Mouse (Mus musculus) hindbrain, embryonic 14.5 days (tissue): ENCODE results near the gene Myo15. TPM values are rescaled to one million over a fixed set of nuclear protein-coding genes. Genes with fewer than 3 reads are reported as not detected.

Experiments used
- ATAC-seq: fragments of 200-750 bp; cut with Nextera tagmentation; 2 replicates; pipeline ENCODE4 v1.8.0; 2017; ENCODE audit warnings: moderate number of reproducible peaks, mild to moderate bottlenecking, moderate TSS enrichment, moderate library complexity; ENCODE audit not compliant: low FRiP score
- DNase-seq: peaks from one replicate; pipeline ENCODE4 v3.0.0-alpha.2; 2015; ENCODE audit warnings: low spot score
- H3K27ac ChIP-seq: fragments of 300-500 bp; sonication (generic); 2 replicates; pipeline ENCODE4 v1.5.1; 2014; ENCODE audit warnings: mild to moderate bottlenecking, moderate library complexity
- H3K27me3 ChIP-seq: fragments of 300-500 bp; sonication (generic); 2 replicates; pipeline ENCODE4 v1.6.1; 2014; ENCODE audit warnings: mild to moderate bottlenecking, low read length, mixed read lengths; ENCODE audit not compliant: control insufficient read depth, insufficient read depth
- H3K36me3 ChIP-seq: fragments of 300-500 bp; sonication (generic); replicated peaks from 2 replicates; pipeline ENCODE4 v1.6.1; 2014; ENCODE audit not compliant: control insufficient read depth, insufficient read depth
- H3K4me1 ChIP-seq: fragments of 300-500 bp; sonication (generic); replicated peaks from 2 replicates; pipeline ENCODE4 v1.6.1; 2014; ENCODE audit warnings: antibody characterized with exemption, low read length, mixed read lengths; ENCODE audit not compliant: control insufficient read depth, insufficient read depth
- H3K4me2 ChIP-seq: fragments of 300-500 bp; sonication (generic); replicated peaks from 2 replicates; pipeline ENCODE4 v1.6.1; 2014; ENCODE audit warnings: mild to moderate bottlenecking, moderate library complexity
- H3K4me3 ChIP-seq: fragments of 300-500 bp; sonication (generic); replicated peaks from 2 replicates; pipeline ENCODE4 v1.5.1; 2014; ENCODE audit warnings: mild to moderate bottlenecking, low read length
- H3K9ac ChIP-seq: fragments of 300-500 bp; sonication (generic); 2 replicates; pipeline ENCODE4 v1.6.1; 2014
- H3K9me3 ChIP-seq: fragments of 300-500 bp; sonication (generic); 2 replicates; pipeline ENCODE4 v1.6.1; 2016; ENCODE audit warnings: low read length; ENCODE audit not compliant: control insufficient read depth
- WGBS: fragments of 180-500 bp; shearing (Covaris S2); extraction: QIAGEN DNeasy Blood & Tissue Kit; methylation state at CpG from one replicate; pipeline ENCODE4 v1.1.7; 2014; 5-methylcytosine and 5-hydroxymethylcytosine counted together
- polyA plus RNA-seq: library from polyadenylated mRNA; unstranded; fragments of >200 nt; fragmentation: Nextera tagmentation; extraction: Ambion mirVana; gene quantifications from 2 replicates; pipeline ENCODE4 v1.2.1, GENCODE M21; 2014

Gene Myo15
- polyA plus RNA-seq, 1 experiment from 2014 or later = 0.31 TPM

DNA sequence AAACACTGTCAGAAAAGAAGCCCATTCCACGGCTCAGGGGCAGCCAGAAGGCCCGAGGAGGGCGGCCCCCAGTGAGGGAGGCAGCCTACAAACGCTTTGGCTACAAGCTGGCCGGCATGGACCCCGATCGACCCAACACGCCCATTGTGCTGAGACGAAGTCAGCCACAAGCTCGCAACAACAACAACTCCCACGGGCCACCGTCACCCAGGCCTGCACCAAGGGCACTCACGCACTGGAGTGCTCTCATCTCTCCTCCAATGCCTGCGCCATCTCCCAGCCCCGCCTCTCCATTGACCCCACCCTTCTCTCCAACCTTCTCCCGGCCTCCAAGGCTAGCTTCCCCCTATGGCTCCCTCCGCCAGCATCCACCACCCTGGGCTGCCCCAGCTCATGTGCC is 9.0 kb downstream of the Myo15 start:
- WGBS = 37% methylated on average over 17 of the region's 17 CpGs

DNA sequence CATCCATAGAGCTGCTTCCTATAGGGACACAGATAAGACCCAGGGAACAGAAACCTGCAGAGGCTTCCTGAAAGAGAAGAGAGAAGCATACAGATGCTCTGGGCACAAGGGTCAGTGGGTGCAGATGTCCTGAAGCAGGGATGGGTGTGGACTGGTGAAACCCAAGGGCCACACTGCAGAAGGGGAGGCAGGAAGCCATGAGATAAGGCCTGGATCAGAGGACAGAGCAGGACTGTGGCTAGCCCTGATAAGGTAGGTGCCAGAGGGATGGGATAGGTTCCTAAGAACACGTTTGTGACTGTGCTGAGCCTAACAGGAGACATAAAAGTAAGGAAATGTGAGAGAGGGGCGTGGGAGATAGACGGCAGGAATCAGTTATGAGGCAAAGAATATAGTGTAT is 17.1 kb downstream of the Myo15 start:
- ATAC-seq = no peak
- H3K9me3 ChIP-seq = no peaks in the 10 kb centered on the region
- H3K9ac ChIP-seq = no peak overlapping the region
- H3K4me2 ChIP-seq = no peak overlapping the region
- H3K4me1 ChIP-seq = no peaks in the 10 kb centered on the region
- no peak for DNase-seq
- no peaks in the 10 kb centered on the region for H3K27me3 ChIP-seq
- no peak overlapping the region for H3K4me3 ChIP-seq
- WGBS = 66% methylated on average over 3 of the region's 3 CpGs
- no peak overlapping the region for H3K27ac ChIP-seq
- no peaks in the 10 kb centered on the region for H3K36me3 ChIP-seq

More for the DNA sequence above, 9.0 kb downstream of the Myo15 start:
- DNase-seq (no peak), ATAC-seq (no peak)
- Histone ChIP-seq H3K9ac (no peak overlapping the region), H3K27me3 (no peaks in the 10 kb centered on the region), H3K4me3 (no peak overlapping the region), H3K9me3 (no peaks in the 10 kb centered on the region), H3K4me1 (no peaks in the 10 kb centered on the region), H3K4me2 (no peak overlapping the region), H3K27ac (no peak overlapping the region), H3K36me3 (no peaks in the 10 kb centered on the region)

DNA sequence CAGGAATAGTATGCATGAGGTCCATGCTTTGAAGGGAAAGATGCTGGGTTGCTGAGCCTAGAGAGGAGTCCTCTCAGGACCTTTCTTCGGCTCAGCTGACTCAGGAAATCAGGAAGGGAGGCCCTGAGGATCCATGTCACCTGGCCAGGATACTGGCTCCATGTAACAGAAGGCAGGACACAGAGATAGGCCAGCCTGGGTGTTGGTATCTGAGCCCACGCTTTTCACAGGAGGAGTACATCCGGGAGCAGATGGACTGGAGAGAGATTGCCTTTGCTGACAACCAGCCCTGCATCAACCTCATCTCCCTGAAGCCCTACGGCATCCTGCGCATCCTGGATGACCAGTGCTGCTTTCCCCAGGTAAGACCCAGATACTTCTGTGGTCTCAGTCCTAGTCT is 23.6 kb downstream of the Myo15 start:
- WGBS = 95% methylated on average over 5 of the region's 5 CpGs
- DNase-seq (no peak), ATAC-seq (no peak)
- no peaks in the 10 kb centered on the region for H3K9me3 ChIP-seq
- H3K27ac ChIP-seq = no peak overlapping the region
- no peaks in the 10 kb centered on the region for H3K36me3 ChIP-seq
- no peaks in the 10 kb centered on the region for H3K27me3 ChIP-seq
- no peak overlapping the region for H3K9ac ChIP-seq
- H3K4me3 ChIP-seq = no peak overlapping the region
- H3K4me2 ChIP-seq = no peak overlapping the region
- no peaks in the 10 kb centered on the region for H3K4me1 ChIP-seq

GRCm38 (mm10) chr11:60495692-60496091 is 26.6 kb downstream of the Myo15 start:
- 67% methylated on average over 2 of the region's 2 CpGs for WGBS
- Histone ChIP-seq H3K9ac (no peak overlapping the region), H3K36me3 (no peaks in the 10 kb centered on the region), H3K9me3 (no peaks in the 10 kb centered on the region), H3K27me3 (no peaks in the 10 kb centered on the region), H3K27ac (no peak overlapping the region), H3K4me2 (no peak overlapping the region), H3K4me1 (no peaks in the 10 kb centered on the region), H3K4me3 (no peak overlapping the region)
- DNase-seq = no peak
- no peak for ATAC-seq

DNA sequence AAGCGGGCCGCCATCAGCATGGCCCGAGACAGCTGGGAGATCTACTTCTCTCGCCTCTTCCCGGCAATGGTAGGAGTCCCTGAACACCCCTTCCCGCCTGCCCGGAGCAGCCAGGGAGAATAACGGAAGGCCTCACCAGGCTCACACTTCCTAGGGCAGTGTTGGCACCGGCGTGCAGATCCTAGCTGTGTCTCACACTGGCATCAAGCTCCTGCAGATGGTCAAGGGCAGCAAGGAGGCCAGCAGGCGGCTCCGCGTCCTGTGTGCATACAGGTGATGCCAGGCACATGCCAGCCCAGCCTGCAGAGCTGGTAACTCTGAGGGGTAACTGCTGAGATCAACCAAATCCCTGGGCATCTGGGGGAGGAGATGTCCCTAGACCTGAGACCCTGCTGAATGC is 38.1 kb downstream of the Myo15 start:
- 87% methylated on average over 13 of the region's 13 CpGs for WGBS
- Histone ChIP-seq H3K27ac (no peak overlapping the region), H3K27me3 (peaks cover 17% of the 10 kb centered on the region), H3K4me1 (peaks cover 9% of the 10 kb centered on the region; the same call in 1 of the 2 replicates), H3K36me3 (no peaks in the 10 kb centered on the region), H3K9me3 (no peaks in the 10 kb centered on the region), H3K4me3 (no peak overlapping the region), H3K9ac (no peak overlapping the region), H3K4me2 (no peak overlapping the region)
- no peak for ATAC-seq
- DNase-seq = no peak

DNA sequence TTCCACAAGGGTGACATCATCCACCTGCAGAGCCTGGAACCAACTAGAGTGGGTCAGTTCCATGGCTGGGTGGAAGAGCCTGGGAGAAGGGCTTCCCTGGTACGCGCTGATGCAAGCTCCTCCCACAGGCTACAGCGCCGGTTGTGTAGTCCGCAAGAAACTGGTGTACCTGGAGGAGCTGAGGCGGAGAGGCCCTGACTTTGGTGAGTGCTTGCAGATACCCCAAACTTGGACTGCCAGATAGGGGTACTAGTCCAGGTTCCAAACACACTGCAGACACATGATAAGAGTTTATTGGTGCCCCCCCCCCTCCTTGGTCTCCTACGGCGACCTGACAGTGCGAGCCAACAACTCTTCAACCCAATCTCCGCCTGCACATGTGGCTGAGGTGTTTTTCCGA is 39.8 kb downstream of the Myo15 start:
- Histone ChIP-seq H3K9me3 (no peaks in the 10 kb centered on the region), H3K4me2 (peak overlapping the region; percentile 50), H3K9ac (no peak overlapping the region), H3K27ac (no peak overlapping the region), H3K4me3 (peak overlapping the region; percentile 23), H3K36me3 (no peaks in the 10 kb centered on the region), H3K27me3 (peaks cover 17% of the 10 kb centered on the region), H3K4me1 (peaks cover 9% of the 10 kb centered on the region; the same call in 1 of the 2 replicates)
- ATAC-seq (no peak), DNase-seq (no peak)
- WGBS = 8% methylated on average over 11 of the region's 11 CpGs

DNA sequence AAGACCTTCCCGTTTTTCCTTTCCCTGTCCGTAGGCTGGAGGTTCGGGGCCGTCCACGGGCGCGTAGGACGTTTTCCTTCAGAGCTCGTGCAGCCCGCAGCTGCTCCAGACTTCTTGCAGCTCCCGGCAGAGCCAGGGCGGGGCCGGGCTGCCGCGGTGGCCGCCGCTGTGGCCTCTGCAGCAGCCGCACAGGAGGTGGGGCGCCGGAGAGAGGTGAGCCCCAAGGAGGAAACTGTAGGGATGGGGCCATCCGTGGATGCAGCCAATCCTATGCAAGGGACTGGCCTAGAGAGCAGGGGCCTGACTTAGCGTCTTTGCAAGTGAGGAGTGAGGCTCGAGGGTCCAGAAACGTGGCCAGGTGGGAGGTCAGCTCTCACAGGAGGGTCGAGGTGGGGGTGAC is 40.4 kb downstream of the Myo15 start:
- Histone ChIP-seq H3K27me3 (peaks cover 17% of the 10 kb centered on the region), H3K9ac (peak overlapping the region; percentile 39), H3K9me3 (no peaks in the 10 kb centered on the region), H3K4me2 (peak overlapping the region; percentile 50), H3K36me3 (no peaks in the 10 kb centered on the region), H3K27ac (no peak overlapping the region), H3K4me3 (peak overlapping the region; percentile 23), H3K4me1 (peaks cover 9% of the 10 kb centered on the region; the same call in 1 of the 2 replicates)
- no peak for DNase-seq
- ATAC-seq = no peak
- WGBS = 1% methylated on average over 25 of the region's 25 CpGs

- Histone ChIP-seq H3K27me3 (peaks cover 17% of the 10 kb centered on the region), H3K36me3 (no peaks in the 10 kb centered on the region), H3K9ac (no peak overlapping the region), H3K27ac (no peak overlapping the region), H3K9me3 (no peaks in the 10 kb centered on the region), H3K4me2 (no peak overlapping the region), H3K4me1 (peaks cover 9% of the 10 kb centered on the region; the same call in 1 of the 2 replicates), H3K4me3 (no peak overlapping the region)
- DNase-seq (no peak), ATAC-seq (no peak)
- WGBS = 88% methylated on average over 1 of the region's 1 CpGs
Measured at GRCm38 (mm10) chr11:60511893-60512292, 42.8 kb downstream of the Myo15 start.

GRCm38 (mm10) chr11:60512520-60512919 is 43.4 kb downstream of the Myo15 start:
- DNase-seq = no peak
- Histone ChIP-seq H3K27ac (no peak overlapping the region), H3K36me3 (no peaks in the 10 kb centered on the region), H3K27me3 (peaks cover 17% of the 10 kb centered on the region), H3K4me2 (no peak overlapping the region), H3K9me3 (no peaks in the 10 kb centered on the region), H3K9ac (no peak overlapping the region), H3K4me3 (no peak overlapping the region), H3K4me1 (peaks cover 9% of the 10 kb centered on the region; the same call in 1 of the 2 replicates)
- WGBS = 83% methylated on average over 2 of the region's 2 CpGs
- no peak for ATAC-seq

DNA sequence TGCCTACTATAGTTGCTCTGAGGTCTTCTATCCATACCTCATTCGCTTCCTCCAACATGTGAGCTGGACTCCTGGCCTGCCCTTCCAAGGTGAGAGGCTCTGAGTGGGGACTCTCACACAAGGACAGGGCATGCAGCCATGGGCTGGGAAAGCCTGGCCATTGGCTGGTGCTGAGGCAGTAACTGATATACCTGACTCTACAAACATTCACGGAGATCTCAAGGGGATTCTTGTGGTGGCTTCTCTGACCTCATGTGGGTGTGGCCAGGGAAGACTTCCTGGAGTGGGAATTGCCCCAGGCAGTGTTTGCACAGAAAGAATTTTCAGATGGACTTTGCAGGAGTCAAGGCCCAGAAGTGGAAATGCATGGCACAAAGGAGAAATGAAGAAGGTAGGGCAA is 45.8 kb downstream of the Myo15 start:
- Histone ChIP-seq H3K4me1 (no peaks in the 10 kb centered on the region), H3K9me3 (no peaks in the 10 kb centered on the region), H3K27me3 (peaks cover 6% of the 10 kb centered on the region), H3K4me2 (no peak overlapping the region), H3K4me3 (no peak overlapping the region), H3K27ac (no peak overlapping the region), H3K9ac (no peak overlapping the region), H3K36me3 (no peaks in the 10 kb centered on the region)
- DNase-seq = no peak
- no peak for ATAC-seq
- 83% methylated on average over 2 of the region's 2 CpGs for WGBS
